Mouse (Mus musculus) C2C12 (cell line): ENCODE data around the gene Gramd1a.

Experiments
- CTCF ChIP-seq: IDR thresholded peaks from one replicate; pipeline ENCODE4 v1.5.1; 2011; ENCODE audit not compliant: control insufficient read depth, insufficient read depth, insufficient read length
- MAX ChIP-seq: IDR thresholded peaks from one replicate; pipeline ENCODE4 v1.6.1; 2011; ENCODE audit warnings: mild to moderate bottlenecking, control low read depth
- MYOD1 ChIP-seq: IDR thresholded peaks from one replicate; pipeline ENCODE4 v1.6.1; 2011; ENCODE audit warnings: low read depth; ENCODE audit not compliant: control insufficient read depth, insufficient read length

DNA sequence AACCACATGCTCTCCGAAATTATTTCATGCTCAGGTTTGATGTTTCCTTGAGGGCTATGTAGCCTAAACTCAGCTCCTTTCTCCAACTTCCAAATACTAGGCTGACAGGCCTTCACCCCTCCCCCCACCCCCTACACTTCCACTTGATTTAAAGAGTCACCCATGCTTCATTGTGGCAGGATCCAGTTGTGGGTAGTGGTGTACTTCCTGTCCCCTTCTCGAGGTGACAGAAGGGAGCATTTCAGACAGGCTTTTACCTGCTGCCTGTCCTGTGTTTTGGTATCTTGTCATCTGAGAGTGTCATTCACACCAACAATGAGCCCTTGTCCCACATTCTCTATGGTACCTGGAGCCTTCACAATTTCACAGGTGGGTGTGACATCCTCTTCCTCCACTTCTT lies 68.4 kb downstream of the Gramd1a start:
- TF ChIP-seq CTCF (no peak), MYOD1 (no peak), MAX (no peak)
